In genomic region chr9:116114339-116114738, GRCm38 (mm10) we compare ENCODE assay signal across 10 mouse cellular contexts.
A peak's percentile ranks its signal among the peaks of the same experiment; 100 is the strongest.
DNase-seq lines count a peak whose midpoint lies in the region; ATAC-seq and TF ChIP-seq lines count a peak whose summit lies in the region.
"Had no signal": no experiment of that assay in that cellular context is flagged by ENCODE, and none has a peak within 500 bp of the region (broad histone marks: within the 10 kb centered on the region; RNA-seq: fewer than 3 reads in every experiment).

No protein-coding gene starts in this region.

- ATAC-seq in forebrain, embryonic 12.5 days (ENCODE audit: low FRiP score), result no peak
- no peak for ATAC-seq in midbrain, embryonic 13.5 days
- no peak for ATAC-seq in erythroid progenitor cell, adult 5-6 weeks (replicated peaks; ENCODE audit: low FRiP score, poor library complexity, severe bottlenecking)

- H3K36me3 ChIP-seq in kidney, adult 2 months (ENCODE audit: control insufficient read depth, insufficient read depth, low read length), result peaks cover 1% of the 10 kb centered on the region; the same call in 1 of the 2 replicates
- 0 out of 2 replicates have a peak, but pooled peaks cover 3% of the 10 kb centered on the region for H3K36me3 ChIP-seq in forebrain, embryonic 12.5 days (replicated peaks)
- no peaks in the 10 kb centered on the region for H3K36me3 ChIP-seq in midbrain, embryonic 13.5 days

- H3K4me1 ChIP-seq in kidney, adult 2 months (ENCODE audit: control insufficient read depth, insufficient read depth, low read length), result peaks cover 3% of the 10 kb centered on the region; the same call in 1 of the 2 replicates
- H3K4me1 ChIP-seq in forebrain, embryonic 12.5 days, result 0 out of 2 replicates have a peak, but pooled peaks cover 8% of the 10 kb centered on the region
- no peaks in the 10 kb centered on the region for H3K4me1 ChIP-seq in midbrain, embryonic 13.5 days (replicated peaks)

- no peak overlapping the region for H3K9ac ChIP-seq in forebrain, embryonic 12.5 days
- H3K9ac ChIP-seq in midbrain, embryonic 13.5 days (replicated peaks), result no peak overlapping the region

- H3K4me2 ChIP-seq in forebrain, embryonic 12.5 days, result no peak overlapping the region
- no peak overlapping the region for H3K4me2 ChIP-seq in midbrain, embryonic 13.5 days (replicated peaks)

- WGBS in kidney, adult 2 months, result 42% methylated on average over 4 of the region's 4 CpGs
- 73% methylated on average over 4 of the region's 4 CpGs for WGBS in forebrain, embryonic 12.5 days
- WGBS in midbrain, embryonic 13.5 days, result 78% methylated on average over 4 of the region's 4 CpGs

- no peak for TF ChIP-seq POLR2A in kidney, adult 2 months (IDR thresholded peaks at IDR 0.05; ENCODE audit: low read depth, low read length)

- no peak for TF ChIP-seq CTCF in kidney, adult 2 months (conservative IDR thresholded peaks at IDR 0.05; ENCODE audit: insufficient read depth, insufficient read length, low read depth, low read length)

- DNase-seq in spleen, adult 12 weeks (ENCODE audit: low spot score), result peak; percentile 5
- DNase-seq in spleen, adult 18-20 months, result no peak
- DNase-seq in adrenal gland, postnatal 36 days, result peak; percentile 32 to 49
- peak; percentile 88 for DNase-seq in kidney, adult 2 months
- peak; percentile 73 for DNase-seq in lung, postnatal 25 days (ENCODE audit: low spot score)
- DNase-seq: layer of hippocampus, postnatal 36 days had no signal

- H3K27ac ChIP-seq in kidney, adult 2 months (ENCODE audit: insufficient read depth, low read depth, low read length), result no peak overlapping the region
- no peak overlapping the region for H3K27ac ChIP-seq in forebrain, embryonic 12.5 days
- no peak overlapping the region for H3K27ac ChIP-seq in midbrain, embryonic 13.5 days
- H3K27ac ChIP-seq: macrophage had no signal

- no peaks in the 10 kb centered on the region for H3K27me3 ChIP-seq in kidney, adult 2 months (replicated peaks; ENCODE audit: control insufficient read depth, insufficient read depth, low read length)
- H3K27me3 ChIP-seq in forebrain, embryonic 12.5 days, result no peaks in the 10 kb centered on the region
- no peaks in the 10 kb centered on the region for H3K27me3 ChIP-seq in midbrain, embryonic 13.5 days

- no peaks in the 10 kb centered on the region for H3K9me3 ChIP-seq in forebrain, embryonic 12.5 days
- H3K9me3 ChIP-seq in midbrain, embryonic 13.5 days, result no peaks in the 10 kb centered on the region

- no peak overlapping the region for H3K4me3 ChIP-seq in kidney, adult 2 months (ENCODE audit: insufficient read depth, low read depth, low read length)
- no peak overlapping the region for H3K4me3 ChIP-seq in forebrain, embryonic 12.5 days (replicated peaks)
- H3K4me3 ChIP-seq in midbrain, embryonic 13.5 days (replicated peaks), result no peak overlapping the region

Comparison
In these comparisons a context has a peak if more than half of its experiments do, and no peak if none do; other contexts are left out.
1. DNase-seq: peak in spleen, adult 12 weeks (single experiment), adrenal gland, postnatal 36 days (2 of 2), kidney, adult 2 months (single experiment) and lung, postnatal 25 days (single experiment); none in spleen, adult 18-20 months (0 of 2).